Mouse (Mus musculus): ENCODE measurements around the gene Ubr2. TPM values are rescaled to one million over a fixed set of nuclear protein-coding genes. Genes with fewer than 3 reads are reported as not detected.

The Ubr2 gene
- total RNA-seq, 1 experiment = 30.8 TPM

- Histone ChIP-seq H3K27ac (ENCODE audit: insufficient read depth, low read depth, low read length, poor library complexity, severe bottlenecking) (no peak overlapping the region), H3K4me3 (ENCODE audit: insufficient read depth in 1 of 2, low read depth in 1 of 2, low read length in 2 of 2, poor library complexity in 1 of 2, severe bottlenecking in 1 of 2) (no peak overlapping the region), H3K9me3 (ENCODE audit: control insufficient read depth, insufficient read depth, low read depth, low read length) (no peaks in the 10 kb centered on the region), H3K9ac (ENCODE audit: insufficient read depth, low read depth, low read length, poor library complexity, severe bottlenecking) (no peak overlapping the region), H3K36me3 (ENCODE audit: control insufficient read depth, insufficient read depth, low read length, poor library complexity, severe bottlenecking) (peaks cover 38% of the 10 kb centered on the region), H3K4me1 (ENCODE audit: control insufficient read depth in 2 of 2, insufficient read depth in 2 of 2, low read length in 2 of 2, poor library complexity in 1 of 2) (peaks cover 5 to 15% of the 10 kb centered on the region in 2 experiments)
- in situ Hi-C loops (cut with MboI; ENCODE audit: low sequenced_read_pairs in 2 of 2, unreplicated experiment in 2 of 2) = no loop called here
- no peak for DNase-seq (ENCODE audit: low read depth, low spot score)
- no peak for TF ChIP-seq ZNF384 (IDR thresholded peaks at IDR 0.05; ENCODE audit: low read depth, low read length)
- TF ChIP-seq CHD2 (IDR thresholded peaks at IDR 0.05; ENCODE audit: low read depth, low read length) = no peak
- no peak for TF ChIP-seq MAFK (IDR thresholded peaks at IDR 0.05; ENCODE audit: insufficient read depth, low read depth, low read length)
- no peak for TF ChIP-seq HCFC1 (IDR thresholded peaks at IDR 0.05; ENCODE audit: borderline replicate concordance, insufficient read depth, low read length)
- no peak for TF ChIP-seq ZC3H11A (IDR thresholded peaks at IDR 0.05; ENCODE audit: borderline replicate concordance, low read depth, low read length)
Observed at GRCm38 (mm10) chr17:46932961-46933360, 77.4 kb downstream of the Ubr2 start.

GRCm38 (mm10) chr17:46929897-46930296 is 80.5 kb downstream of the Ubr2 start:
- no peak overlapping the region; the same call in 1 of the 2 replicates for H3K27ac ChIP-seq (ENCODE audit: insufficient read depth, low read depth, low read length, poor library complexity, severe bottlenecking)

GRCm38 (mm10) chr17:46929277-46929676 is 81.1 kb downstream of the Ubr2 start:
- TF ChIP-seq MAFK (IDR thresholded peaks at IDR 0.05; ENCODE audit: insufficient read depth, low read depth, low read length) (no peak), HCFC1 (IDR thresholded peaks at IDR 0.05; ENCODE audit: borderline replicate concordance, insufficient read depth, low read length) (no peak), ZC3H11A (IDR thresholded peaks at IDR 0.05; ENCODE audit: borderline replicate concordance, low read depth, low read length) (no peak), CHD2 (IDR thresholded peaks at IDR 0.05; ENCODE audit: low read depth, low read length) (no peak), ZNF384 (IDR thresholded peaks at IDR 0.05; ENCODE audit: low read depth, low read length) (no peak)
- Histone ChIP-seq H3K9ac (ENCODE audit: insufficient read depth, low read depth, low read length, poor library complexity, severe bottlenecking) (0 out of 2 replicates have a peak overlapping the region, but pooled peaks have one; percentile 8), H3K4me3 (ENCODE audit: insufficient read depth in 1 of 2, low read depth in 1 of 2, low read length in 2 of 2, poor library complexity in 1 of 2, severe bottlenecking in 1 of 2) (no peak overlapping the region), H3K27ac (ENCODE audit: insufficient read depth, low read depth, low read length, poor library complexity, severe bottlenecking) (peak overlapping the region; percentile 7; the same call in 1 of the 2 replicates), H3K36me3 (ENCODE audit: control insufficient read depth, insufficient read depth, low read length, poor library complexity, severe bottlenecking) (peaks cover 29% of the 10 kb centered on the region), H3K4me1 (ENCODE audit: control insufficient read depth in 2 of 2, insufficient read depth in 2 of 2, low read length in 2 of 2, poor library complexity in 1 of 2) (peaks cover 12 to 22% of the 10 kb centered on the region in 2 experiments), H3K9me3 (ENCODE audit: control insufficient read depth, insufficient read depth, low read depth, low read length) (no peaks in the 10 kb centered on the region)
- in situ Hi-C loops (cut with MboI; ENCODE audit: low sequenced_read_pairs in 2 of 2, unreplicated experiment in 2 of 2) = no loop called here
- DNase-seq (ENCODE audit: low read depth, low spot score) = no peak

More at GRCm38 (mm10) chr17:46929897-46930296, 80.5 kb downstream of the Ubr2 start:
- H3K4me3 ChIP-seq (ENCODE audit: insufficient read depth in 1 of 2, low read depth in 1 of 2, low read length in 2 of 2, poor library complexity in 1 of 2, severe bottlenecking in 1 of 2) = no peak overlapping the region
- in situ Hi-C loops (cut with MboI; ENCODE audit: low sequenced_read_pairs in 2 of 2, unreplicated experiment in 2 of 2) = no loop called here
- H3K36me3 ChIP-seq (ENCODE audit: control insufficient read depth, insufficient read depth, low read length, poor library complexity, severe bottlenecking) = peaks cover 34% of the 10 kb centered on the region
- H3K4me1 ChIP-seq (ENCODE audit: control insufficient read depth in 2 of 2, insufficient read depth in 2 of 2, low read length in 2 of 2, poor library complexity in 1 of 2) = peaks cover 12 to 22% of the 10 kb centered on the region in 2 experiments
- TF ChIP-seq HCFC1 (IDR thresholded peaks at IDR 0.05; ENCODE audit: borderline replicate concordance, insufficient read depth, low read length) = no peak
- H3K9ac ChIP-seq (ENCODE audit: insufficient read depth, low read depth, low read length, poor library complexity, severe bottlenecking) = no peak overlapping the region
- H3K9me3 ChIP-seq (ENCODE audit: control insufficient read depth, insufficient read depth, low read depth, low read length) = no peaks in the 10 kb centered on the region
- no peak for DNase-seq (ENCODE audit: low read depth, low spot score)

GRCm38 (mm10) chr17:46927781-46928180 is 82.6 kb downstream of the Ubr2 start:
- Histone ChIP-seq H3K36me3 (ENCODE audit: control insufficient read depth, insufficient read depth, low read length, poor library complexity, severe bottlenecking) (peaks cover 17% of the 10 kb centered on the region), H3K4me3 (ENCODE audit: insufficient read depth in 1 of 2, low read depth in 1 of 2, low read length in 2 of 2, poor library complexity in 1 of 2, severe bottlenecking in 1 of 2) (no peak overlapping the region), H3K4me1 (ENCODE audit: control insufficient read depth in 2 of 2, insufficient read depth in 2 of 2, low read length in 2 of 2, poor library complexity in 1 of 2) (peaks cover 12 to 22% of the 10 kb centered on the region in 2 experiments), H3K27ac (ENCODE audit: insufficient read depth, low read depth, low read length, poor library complexity, severe bottlenecking) (no peak overlapping the region), H3K9ac (ENCODE audit: insufficient read depth, low read depth, low read length, poor library complexity, severe bottlenecking) (no peak overlapping the region), H3K9me3 (ENCODE audit: control insufficient read depth, insufficient read depth, low read depth, low read length) (no peaks in the 10 kb centered on the region)
- DNase-seq (ENCODE audit: low read depth, low spot score) = no peak
- in situ Hi-C loops (cut with MboI; ENCODE audit: low sequenced_read_pairs in 2 of 2, unreplicated experiment in 2 of 2) = no loop called here
- TF ChIP-seq CHD2 (IDR thresholded peaks at IDR 0.05; ENCODE audit: low read depth, low read length) (no peak), ZC3H11A (IDR thresholded peaks at IDR 0.05; ENCODE audit: borderline replicate concordance, low read depth, low read length) (no peak), HCFC1 (IDR thresholded peaks at IDR 0.05; ENCODE audit: borderline replicate concordance, insufficient read depth, low read length) (no peak), ZNF384 (IDR thresholded peaks at IDR 0.05; ENCODE audit: low read depth, low read length) (no peak), MAFK (IDR thresholded peaks at IDR 0.05; ENCODE audit: insufficient read depth, low read depth, low read length) (no peak)

DNA sequence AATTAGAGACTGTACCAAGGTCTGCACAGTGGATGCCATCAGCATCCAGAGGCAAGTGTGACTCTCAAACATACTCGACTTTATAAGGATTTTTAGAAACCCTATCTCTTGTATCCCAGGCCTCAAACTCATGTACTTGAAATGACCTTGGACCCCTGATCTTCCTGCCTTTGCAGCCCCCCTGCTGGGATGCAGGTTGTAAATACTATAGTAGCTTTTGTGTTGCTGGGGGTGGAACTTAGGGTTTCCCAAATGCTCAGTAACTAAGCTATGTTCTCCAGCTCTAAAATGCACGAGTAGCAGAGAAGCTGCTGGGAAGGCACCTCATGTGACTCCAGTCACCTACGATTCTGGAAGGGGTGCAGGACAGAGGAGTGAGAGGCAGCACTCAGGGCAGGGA is 83.4 kb downstream of the Ubr2 start:
- H3K27ac ChIP-seq (ENCODE audit: insufficient read depth, low read depth, low read length, poor library complexity, severe bottlenecking) = 0 out of 2 replicates have a peak overlapping the region, but pooled peaks have one; percentile 0
- in situ Hi-C loops (cut with MboI; ENCODE audit: low sequenced_read_pairs in 2 of 2, unreplicated experiment in 2 of 2) = no loop called here
- H3K36me3 ChIP-seq (ENCODE audit: control insufficient read depth, insufficient read depth, low read length, poor library complexity, severe bottlenecking) = peaks cover 11% of the 10 kb centered on the region; the same call in 1 of the 2 replicates
- peaks cover 12 to 22% of the 10 kb centered on the region in 2 experiments for H3K4me1 ChIP-seq (ENCODE audit: control insufficient read depth in 2 of 2, insufficient read depth in 2 of 2, low read length in 2 of 2, poor library complexity in 1 of 2)
- DNase-seq (ENCODE audit: low read depth, low spot score) = peak; percentile 54
- no peak overlapping the region for H3K4me3 ChIP-seq (ENCODE audit: insufficient read depth in 1 of 2, low read depth in 1 of 2, low read length in 2 of 2, poor library complexity in 1 of 2, severe bottlenecking in 1 of 2)
- TF ChIP-seq ZC3H11A (IDR thresholded peaks at IDR 0.05; ENCODE audit: borderline replicate concordance, low read depth, low read length) (no peak), HCFC1 (IDR thresholded peaks at IDR 0.05; ENCODE audit: borderline replicate concordance, insufficient read depth, low read length) (no peak), MAFK (IDR thresholded peaks at IDR 0.05; ENCODE audit: insufficient read depth, low read depth, low read length) (no peak), CHD2 (IDR thresholded peaks at IDR 0.05; ENCODE audit: low read depth, low read length) (no peak), ZNF384 (IDR thresholded peaks at IDR 0.05; ENCODE audit: low read depth, low read length) (no peak)
- no peaks in the 10 kb centered on the region for H3K9me3 ChIP-seq (ENCODE audit: control insufficient read depth, insufficient read depth, low read depth, low read length)
- H3K9ac ChIP-seq (ENCODE audit: insufficient read depth, low read depth, low read length, poor library complexity, severe bottlenecking) = no peak overlapping the region

Data from ES-E14 (cell line).